Mouse (Mus musculus) adrenal gland, adult 18-20 months (tissue): ENCODE measurements at regions not wholly inside any gene's neighbourhood (a gene's known extent, or its start where the extent isn't known, plus 50 kb on each side); places are given as distances from the start of the nearest gene placed in this dataset.
"Not testable (repeated sequence)": the region's sequence is repeated elsewhere in the genome, so short reads cannot be mapped to it uniquely, and the experiment has no call there.

Experiments used
- DNase-seq, 2 experiments: peaks; one replicate each; pipeline ENCODE4 v3.0.0; 2021 to 2022; ENCODE audit warnings: low spot score in 2 of 2

DNA sequence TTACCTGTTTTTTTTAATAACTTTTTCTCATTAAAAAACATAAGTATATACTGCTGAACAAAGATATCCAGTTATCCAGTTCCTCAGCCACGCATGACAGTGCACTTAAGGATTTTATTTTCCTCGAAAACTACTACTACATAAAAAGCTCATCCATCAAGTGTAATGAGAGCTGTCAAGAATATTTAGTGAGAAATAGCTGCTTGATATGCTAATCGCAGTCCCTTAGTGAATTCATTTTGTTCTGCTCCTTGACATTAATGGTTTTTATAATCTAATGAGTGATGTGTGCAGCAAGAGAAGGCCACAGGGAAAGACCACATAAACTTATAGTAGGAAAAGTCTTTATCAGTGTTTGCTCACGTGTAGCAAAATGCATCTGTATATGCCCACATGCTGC lies 754.0 kb upstream of the Slc39a10 start:
- DNase-seq: no peak

DNA sequence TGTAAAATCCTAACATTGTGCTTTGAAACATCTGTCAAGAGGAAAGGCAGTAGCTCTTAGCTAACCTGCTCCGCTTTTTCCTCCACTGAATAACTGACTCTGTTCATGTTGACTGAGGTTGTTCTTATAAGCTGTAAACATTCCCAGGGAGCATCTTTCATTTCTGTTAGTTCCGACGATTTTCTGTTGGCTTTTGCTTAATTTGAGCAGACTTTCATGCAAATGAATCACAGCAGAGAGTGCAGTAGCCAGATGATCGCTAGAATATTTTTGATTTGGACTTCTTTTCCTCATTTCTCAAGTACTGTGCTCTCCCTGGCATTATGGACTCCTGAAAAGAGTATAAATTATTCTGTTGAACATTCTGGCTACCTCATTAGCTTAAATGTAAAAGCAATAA lies 713.9 kb upstream of the Slc39a10 start:
- no peak for DNase-seq

DNA sequence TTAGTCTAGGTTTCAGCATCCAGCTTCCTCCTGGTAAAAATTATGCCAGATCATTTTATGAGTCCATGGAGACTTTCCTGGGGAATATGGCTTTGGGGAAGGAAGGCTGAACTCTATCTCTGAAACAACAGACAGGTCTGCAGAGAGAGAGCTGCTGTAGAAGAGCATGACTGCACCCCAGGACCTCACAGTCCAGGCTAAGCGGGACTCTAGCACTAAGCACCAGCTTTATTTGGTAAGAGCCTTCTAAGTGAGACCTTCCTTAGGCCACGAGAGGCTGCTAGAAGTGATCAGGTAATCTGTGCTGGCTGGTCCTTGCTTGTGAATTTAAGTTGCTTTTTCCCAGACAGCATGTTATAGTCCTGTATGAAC lies 711.3 kb upstream of the Slc39a10 start:
- no peak for DNase-seq

DNA sequence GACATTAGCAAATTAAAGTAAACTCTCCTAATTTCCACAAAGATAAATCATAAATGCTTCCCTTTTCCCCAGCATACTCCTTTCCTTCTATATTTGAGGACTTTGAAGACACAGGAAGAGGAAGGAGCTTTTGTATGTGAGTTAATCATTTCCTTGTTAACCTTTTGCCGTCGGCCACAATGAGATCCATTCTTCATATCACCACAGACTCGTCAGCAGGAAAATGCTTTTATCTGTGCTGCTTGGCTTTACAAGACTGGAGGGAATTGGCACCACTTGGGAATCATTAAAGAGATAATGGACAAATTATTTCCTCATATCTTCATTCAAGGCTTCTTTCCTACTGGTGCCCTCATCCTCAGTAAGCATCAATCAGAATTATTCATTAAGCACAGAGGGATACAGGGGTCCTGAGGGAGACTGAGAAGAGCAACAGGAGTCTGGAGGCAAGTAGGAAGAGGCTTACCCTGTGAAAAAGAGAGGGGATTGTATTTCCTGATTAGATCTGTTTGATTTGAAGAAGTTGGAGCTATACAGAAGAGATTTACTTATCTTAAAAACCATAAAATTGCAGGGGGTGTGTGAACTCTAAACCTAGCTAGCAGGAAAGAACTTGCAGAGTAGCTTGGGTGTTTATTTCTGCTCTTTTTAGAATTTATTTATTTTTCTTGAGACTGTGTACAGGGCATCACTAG lies 710.8 kb upstream of the Slc39a10 start:
- no peak for DNase-seq

DNA sequence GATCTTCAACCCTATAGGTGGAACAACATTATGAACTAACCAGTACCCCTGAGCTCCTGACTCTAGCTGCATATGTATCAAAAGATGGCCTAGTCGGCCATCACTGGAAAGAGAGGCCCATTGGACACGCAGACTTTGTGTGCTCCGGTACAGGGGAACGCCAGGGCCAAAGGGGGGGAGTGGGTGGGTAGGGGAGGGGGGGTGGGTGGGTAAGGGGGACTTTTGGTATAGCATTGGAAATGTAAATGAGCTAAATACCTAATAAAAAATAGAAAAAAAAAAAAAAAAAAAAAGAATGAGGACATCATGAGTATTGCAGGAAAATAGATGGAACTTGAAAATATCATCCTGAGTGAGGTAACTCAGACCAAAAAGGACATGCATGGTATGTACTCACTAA lies 701.0 kb upstream of the Slc39a10 start:
- DNase-seq: not testable (repeated sequence)

DNA sequence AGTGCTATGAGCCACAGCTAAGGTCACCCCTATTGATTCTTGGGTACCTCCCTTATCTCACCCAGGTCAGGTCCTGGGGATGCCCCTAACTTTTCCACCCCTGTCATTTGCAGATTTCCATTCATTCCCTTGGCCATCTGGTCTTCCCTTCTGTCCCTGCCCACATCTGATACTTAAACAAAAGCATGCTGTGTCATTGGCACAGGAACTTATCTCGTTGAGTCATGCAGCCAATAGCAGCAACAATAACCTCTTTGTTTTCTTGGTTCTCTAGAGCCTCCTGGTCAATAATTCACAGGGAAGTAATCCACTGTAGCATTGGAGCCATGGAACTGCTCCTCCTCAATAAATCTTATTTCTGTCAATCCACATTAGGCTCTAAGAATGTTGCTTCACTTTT lies 653.0 kb upstream of the Slc39a10 start:
- no peak for DNase-seq

DNA sequence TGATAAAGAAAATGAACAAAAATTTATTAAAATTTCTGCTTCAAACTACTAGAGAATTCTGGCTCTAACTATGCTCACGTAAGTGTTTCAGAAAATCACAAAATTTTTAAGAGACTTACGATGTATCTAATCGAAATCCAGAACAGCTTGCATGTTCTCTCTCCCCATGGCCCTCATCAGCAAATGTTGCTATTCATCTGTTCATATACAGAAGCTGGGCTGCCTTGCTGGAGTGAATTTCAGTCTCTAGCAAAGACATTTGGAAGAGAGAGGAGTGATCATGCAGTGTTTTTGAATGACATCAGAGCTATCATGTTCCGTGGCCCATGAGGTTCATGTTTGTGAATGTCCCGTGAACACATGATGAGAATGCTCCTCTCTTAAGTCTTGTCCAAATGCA lies 618.8 kb upstream of the Slc39a10 start:
- DNase-seq: no peak

DNA sequence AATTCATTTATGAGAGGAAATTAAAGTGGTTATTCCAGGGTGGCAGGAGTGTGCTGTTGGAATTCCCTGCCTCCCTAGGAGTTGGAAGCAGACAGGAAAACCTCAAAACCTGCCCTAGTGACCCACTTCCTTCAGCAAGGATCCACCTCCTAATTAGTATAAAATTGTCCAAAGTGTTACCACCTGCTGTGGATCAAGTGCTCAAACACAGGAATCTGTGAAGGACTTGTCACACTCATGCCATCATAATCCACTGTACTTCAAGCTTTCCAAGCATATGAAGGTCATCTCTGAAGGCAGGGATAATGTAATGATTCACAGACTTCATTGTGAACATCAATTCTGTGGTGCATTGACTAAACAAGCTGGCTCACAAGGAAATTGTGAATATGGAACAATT lies 615.1 kb upstream of the Slc39a10 start:
- DNase-seq: no peak

DNA sequence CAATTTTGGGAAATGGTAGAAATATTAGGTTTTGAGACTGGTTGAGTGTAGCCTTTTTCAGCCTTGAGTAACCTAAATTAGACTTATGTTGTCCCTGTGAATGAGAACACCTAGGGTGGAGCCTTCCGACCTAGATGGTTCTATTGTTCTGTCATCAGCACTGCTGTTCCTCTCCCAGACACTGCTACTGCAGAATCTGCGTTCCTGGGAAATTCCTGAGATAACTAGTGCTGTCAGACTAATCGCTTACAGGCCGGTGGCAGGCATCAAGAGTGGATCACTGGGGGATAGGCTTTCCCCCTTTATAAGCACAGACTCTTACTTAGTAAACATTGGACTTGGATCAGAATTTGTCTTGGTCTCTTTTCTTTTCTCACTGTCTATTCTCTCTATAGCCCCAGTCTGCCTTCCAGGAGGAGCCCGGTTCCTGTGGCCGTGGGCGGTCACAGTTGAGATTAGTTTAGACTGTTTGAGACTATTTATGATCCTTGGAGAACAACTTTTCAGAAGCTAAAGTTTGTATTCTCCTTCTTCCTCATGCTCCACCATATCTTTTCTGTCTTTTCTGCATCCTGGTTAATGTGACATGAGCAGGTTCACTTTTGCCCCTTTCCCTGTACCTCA lies 596.0 kb upstream of the Slc39a10 start:
- no peak for DNase-seq

DNA sequence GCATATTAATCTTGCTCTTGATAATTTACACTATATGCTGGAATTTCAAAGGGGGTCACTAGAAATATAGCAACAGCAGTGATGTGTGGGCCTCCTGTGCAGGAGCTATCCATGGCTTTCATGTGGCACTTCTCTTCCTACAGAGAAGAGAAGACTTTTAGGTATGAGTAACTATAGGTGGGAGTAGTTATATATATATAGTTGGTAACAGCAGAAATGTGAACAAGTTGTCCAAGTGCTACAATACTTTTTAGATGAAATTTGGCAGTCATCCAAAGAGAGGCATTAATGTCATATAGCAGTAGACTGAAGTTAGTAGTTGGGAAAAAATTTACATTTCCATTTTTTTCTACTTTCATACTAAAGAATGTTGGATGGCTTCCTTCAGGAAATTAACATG lies 593.4 kb upstream of the Slc39a10 start:
- no peak for DNase-seq

DNA sequence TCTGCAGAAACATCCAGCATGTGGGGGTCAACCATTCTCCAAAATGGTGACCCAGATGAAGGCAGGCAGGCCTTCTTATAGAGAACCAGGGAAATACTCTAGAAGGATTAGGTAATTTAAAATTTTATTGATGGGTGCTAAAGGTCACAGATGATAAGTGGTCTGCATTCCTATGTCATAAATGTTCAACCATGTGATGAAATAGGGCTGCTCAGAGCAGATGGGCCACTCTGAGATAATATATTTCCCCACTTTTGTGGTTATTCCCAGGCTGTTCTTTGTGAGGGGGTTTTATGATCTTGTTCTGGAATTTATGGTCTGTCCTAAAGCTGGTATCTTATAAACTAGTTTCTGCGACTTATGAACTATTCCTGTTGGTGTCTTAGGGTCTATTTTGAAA lies 586.4 kb upstream of the Slc39a10 start:
- no peak for DNase-seq

DNA sequence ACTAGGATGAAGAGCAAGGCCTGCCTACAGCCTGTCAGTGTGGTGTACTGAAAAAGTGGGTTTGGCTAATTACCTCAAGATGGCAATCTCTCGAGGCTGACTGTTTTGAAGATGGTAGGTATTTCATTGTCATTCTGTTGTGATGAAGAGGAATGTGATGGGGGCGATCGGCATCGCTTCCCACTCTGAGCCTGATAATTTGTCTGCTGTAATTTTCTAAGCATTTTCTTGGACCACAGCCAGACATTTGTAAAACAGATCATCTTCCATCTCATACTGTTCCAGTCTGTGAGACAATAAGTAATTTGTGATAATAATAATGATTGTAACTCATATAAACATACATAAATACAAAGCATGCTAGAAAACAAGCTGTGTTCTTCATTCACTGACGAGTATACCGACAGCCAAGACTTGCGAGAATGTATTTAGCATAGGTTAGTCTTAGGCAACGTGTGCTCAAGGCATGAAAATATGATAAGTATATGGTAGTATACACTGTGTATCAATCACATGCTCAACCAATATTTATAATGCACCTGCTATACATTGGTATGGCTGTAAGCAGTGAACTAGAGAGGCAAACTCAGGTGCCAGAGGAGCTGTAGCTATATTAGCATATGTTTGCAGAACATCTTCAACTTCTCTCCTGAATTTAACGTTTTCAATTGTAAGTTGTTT lies 574.1 kb upstream of the Slc39a10 start:
- no peak for DNase-seq

DNA sequence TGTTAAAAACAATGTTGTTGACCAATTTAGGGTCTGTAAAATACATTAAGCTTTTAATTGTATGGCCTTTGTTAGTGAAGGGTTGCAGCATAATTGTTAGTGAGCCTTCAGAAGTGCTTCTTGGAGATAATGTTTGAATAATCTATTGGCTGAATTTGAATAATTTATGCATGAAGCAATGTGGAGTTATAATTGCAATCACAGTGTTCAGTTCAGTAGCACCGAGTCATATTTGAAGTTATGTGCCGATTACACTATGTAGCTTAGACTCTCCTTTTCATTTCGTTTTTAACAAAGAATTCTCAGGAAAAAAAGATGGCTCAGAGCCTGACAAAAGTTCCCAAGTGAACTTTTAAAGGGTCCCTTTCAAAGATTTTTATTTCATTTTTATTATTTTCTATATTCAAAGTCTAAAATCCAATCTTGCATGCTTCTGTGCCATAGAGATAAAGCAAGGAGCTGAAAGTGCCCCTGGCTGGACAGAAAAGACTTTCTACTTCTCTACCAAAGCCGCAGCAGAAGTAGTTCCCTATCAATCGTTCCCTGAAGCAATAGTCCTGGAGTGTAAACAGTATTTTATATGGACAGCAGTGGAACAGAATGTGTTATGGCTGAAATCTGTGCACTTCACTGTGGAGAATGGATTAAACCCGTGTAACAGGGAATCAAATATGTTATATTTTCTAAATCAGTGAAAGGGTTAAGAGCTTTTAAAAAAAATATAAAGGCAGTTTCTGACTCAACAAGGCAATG lies 556.3 kb upstream of the Slc39a10 start:
- DNase-seq: no peak

DNA sequence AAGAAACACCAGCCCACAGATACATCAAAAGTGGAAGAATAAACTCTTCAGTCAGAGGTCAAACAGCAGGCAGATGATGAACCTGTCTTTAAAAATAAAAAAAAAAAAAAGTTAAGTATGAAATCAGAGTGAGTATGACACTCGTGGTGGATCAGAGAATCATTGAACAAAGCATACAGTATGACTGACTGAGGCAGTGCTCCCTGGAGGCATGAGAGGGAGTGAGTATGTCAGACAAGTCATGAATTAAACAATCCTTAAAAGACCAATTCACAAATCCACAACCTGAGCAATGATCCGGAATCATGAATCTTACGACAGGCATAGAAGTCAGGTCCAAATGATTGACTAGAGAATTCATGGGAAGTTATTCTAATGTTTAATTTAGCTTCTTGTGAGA lies 555.4 kb upstream of the Slc39a10 start:
- no peak for DNase-seq

DNA sequence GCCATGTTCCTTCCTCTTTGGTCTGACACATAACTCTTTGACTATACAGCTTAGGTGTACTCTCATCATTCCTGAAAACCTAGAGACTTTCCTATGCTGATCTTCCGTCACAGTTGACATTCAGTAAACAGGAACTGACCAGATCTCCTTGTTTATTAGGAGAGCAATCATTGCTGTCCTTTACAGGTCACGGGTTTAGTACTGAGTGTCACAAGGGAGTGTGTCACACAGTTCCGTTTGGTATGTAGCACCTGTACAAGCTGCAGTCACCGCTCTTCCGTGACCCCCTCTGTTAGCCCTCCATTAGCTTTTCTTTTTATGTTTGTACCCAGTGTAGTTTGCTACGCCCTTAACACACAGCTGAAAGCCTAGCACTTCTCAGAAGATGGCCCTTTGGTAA lies 553.4 kb upstream of the Slc39a10 start:
- DNase-seq: no peak

DNA sequence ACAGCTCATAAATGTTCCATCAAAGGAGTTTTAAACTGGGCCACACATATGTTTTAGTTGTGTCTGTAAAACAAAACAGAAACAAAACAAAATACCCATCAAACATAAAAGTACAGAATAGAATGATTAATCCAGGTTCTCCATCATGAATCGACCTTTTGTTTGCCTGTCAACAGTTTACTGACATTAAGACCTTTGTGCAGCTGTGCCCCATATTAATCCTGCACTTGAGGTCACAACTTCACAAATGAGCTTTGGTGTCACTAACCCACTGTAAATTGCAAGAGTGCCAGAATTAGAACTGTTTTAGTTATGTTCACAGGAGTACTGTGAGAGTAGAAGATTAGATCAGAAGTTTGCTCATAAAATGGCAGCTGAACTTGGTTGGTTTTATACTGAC lies 540.2 kb upstream of the Slc39a10 start:
- DNase-seq: no peak

DNA sequence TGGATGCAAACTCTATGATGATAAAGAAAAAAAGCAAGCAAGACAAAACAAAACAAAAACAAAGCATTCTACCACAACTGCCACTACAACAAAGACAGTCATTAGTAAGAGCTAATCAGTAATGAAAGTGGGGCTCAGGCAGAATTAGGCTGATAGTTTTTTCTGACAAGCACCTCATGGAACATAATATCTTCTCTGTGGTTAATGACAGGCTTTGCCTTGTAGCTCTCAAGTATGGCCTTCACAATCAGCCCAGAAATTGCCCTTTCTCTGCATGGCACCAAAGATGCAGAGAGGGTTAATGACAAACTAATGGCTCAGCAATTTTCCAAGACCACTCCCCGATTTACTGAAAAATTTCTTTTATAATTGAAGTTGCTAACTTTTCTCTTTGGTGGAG lies 512.5 kb upstream of the Slc39a10 start:
- DNase-seq: no peak

DNA sequence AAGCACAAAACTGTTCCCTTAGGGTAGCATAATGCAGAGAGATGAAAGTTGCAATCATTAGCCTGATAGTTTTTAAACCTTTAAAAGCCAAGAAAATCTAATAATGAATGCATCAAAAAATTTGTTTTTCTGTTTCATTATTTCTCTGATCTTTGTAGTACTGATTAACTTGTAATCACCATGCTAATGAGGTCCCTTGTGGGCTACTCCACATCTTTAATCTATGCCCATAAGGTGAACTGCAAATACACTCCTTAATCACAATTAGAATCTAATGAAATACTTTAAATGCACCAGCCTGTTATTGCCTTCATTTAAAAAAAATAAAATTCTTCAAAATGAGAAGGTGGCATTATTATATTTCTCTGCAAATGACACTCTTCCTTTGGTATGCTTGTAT lies 493.9 kb upstream of the Slc39a10 start:
- DNase-seq: no peak

DNA sequence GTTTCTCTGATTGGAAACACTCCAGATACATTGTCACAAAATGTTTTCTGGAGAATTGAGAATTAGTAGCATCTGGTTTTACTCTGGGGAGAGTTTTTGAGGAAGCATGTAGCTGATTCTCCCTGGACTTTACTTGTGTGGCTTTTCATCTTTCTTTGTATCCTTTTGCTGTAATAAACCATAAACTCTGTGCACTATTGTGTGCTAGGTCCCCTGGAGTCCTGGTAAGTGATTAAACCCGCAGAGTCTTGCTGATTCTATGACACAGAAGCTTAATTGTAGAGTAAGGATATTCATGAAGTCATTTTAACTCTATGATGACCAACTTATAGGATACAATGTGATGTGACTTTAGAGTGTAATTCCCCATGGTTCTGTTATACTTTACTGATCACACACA lies 486.1 kb upstream of the Slc39a10 start:
- no peak for DNase-seq

DNA sequence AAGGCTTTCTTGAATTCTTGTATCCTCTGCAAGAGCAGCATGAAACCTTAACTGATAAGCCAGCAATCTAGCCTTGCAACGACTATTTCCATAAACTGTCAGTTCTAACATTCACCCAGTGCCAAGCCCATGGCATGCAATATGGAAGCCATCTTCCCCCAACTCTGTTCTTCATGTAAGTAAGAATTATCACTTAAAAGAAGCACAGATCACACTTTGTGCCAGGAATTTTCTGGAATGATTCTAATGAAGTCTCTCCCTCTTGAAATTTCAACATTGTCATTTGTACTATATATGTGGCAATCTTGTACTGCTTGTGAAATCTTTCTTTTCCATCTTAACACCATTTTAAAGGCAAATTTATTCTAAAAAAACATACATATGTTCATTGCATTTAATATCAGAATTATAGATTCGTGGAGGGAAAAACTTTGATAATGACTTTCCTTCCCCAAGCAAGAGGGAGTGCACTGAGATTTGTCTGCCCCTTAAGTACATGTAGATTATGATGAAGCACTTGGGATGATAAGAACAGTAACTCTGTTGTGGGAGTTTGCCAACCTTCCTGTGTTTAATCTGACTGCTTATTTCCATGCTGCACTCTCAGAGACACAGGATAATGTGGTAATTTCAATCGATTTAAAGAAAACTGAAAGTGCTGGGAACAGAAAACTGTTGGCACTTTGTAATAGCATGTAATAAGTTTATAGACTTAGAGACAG lies 447.2 kb upstream of the Slc39a10 start:
- DNase-seq: no peak

DNA sequence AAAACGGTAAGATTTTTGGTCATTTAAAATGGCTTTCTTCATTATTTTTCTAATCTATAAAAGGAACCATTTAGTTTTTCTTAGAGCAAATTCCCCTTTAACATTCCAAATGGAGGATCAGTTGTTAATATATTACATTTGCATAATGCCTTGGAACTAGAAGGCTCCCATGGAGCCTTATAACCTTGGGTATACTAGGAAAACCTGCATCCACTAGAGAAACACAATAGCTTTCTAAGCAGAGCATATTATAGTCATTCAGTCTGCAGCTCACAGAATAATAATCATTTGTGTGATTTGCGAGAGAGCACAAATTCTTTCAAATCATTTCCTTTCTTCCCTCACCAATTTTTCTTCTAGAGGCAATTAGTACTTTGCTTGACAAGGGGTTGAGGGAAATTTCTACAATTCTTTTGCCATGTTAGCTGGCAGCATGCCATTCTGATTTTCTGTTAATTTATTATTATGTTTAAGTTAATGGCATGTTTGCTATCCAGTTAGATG lies 418.0 kb upstream of the Slc39a10 start:
- DNase-seq: no peak
